Mouse (Mus musculus) adrenal gland, adult (tissue): ENCODE measurements around the gene Crtap.
"Not testable (repeated sequence)": the region's sequence is repeated elsewhere in the genome, so short reads cannot be mapped to it uniquely, and the experiment has no call there.

Source experiments
- DNase-seq, 2 experiments: peaks; one replicate each; pipeline ENCODE4 v3.0.0; 2022 to 2023; ENCODE audit warnings: low spot score in 1 of 2; ENCODE audit not compliant: inconsistent age in 2 of 2

The Crtap gene

GRCm38 (mm10) chr9:114395258-114395657 lies 4.8 kb upstream of the Crtap start:
- no peak for DNase-seq

GRCm38 (mm10) chr9:114394677-114395076 lies 4.2 kb upstream of the Crtap start:
- no peak for DNase-seq

GRCm38 (mm10) chr9:114394136-114394535 lies 3.7 kb upstream of the Crtap start:
- not testable (repeated sequence) for DNase-seq

- no peak for DNase-seq
Measured at GRCm38 (mm10) chr9:114390749-114391075, 237 bp upstream of the Crtap start.

GRCm38 (mm10) chr9:114389371-114389904 lies 1.0 kb downstream of the Crtap start:
- DNase-seq = peak in 1 of 2 experiments; percentile 59

- DNase-seq = peak in 1 of 2 experiments; percentile 62
Measured at GRCm38 (mm10) chr9:114388701-114389370, 1.6 kb downstream of the Crtap start.

- peak in 1 of 2 experiments; percentile 51 for DNase-seq
Measured at GRCm38 (mm10) chr9:114388288-114388687, 2.2 kb downstream of the Crtap start.

- DNase-seq = peak in 1 of 2 experiments; percentile 67
Measured at GRCm38 (mm10) chr9:114387086-114387485, 3.4 kb downstream of the Crtap start.

GRCm38 (mm10) chr9:114385160-114385559 lies 5.3 kb downstream of the Crtap start:
- DNase-seq = no peak

GRCm38 (mm10) chr9:114384691-114385090 lies 5.8 kb downstream of the Crtap start:
- DNase-seq = no peak

- no peak for DNase-seq
Measured at GRCm38 (mm10) chr9:114382936-114383710, 7.4 kb downstream of the Crtap start.

- peak; percentile 46 to 87 for DNase-seq
Measured at GRCm38 (mm10) chr9:114380881-114381733, 9.4 kb downstream of the Crtap start.

- no peak for DNase-seq
Measured at GRCm38 (mm10) chr9:114379871-114380270, 10.6 kb downstream of the Crtap start.

GRCm38 (mm10) chr9:114377168-114377567 lies 13.3 kb downstream of the Crtap start:
- DNase-seq = no peak

- no peak for DNase-seq
Measured at GRCm38 (mm10) chr9:114375276-114375962, 15.1 kb downstream of the Crtap start.

- DNase-seq = not testable (repeated sequence)
Measured at GRCm38 (mm10) chr9:114371717-114372116, 18.8 kb downstream of the Crtap start.

GRCm38 (mm10) chr9:114369389-114369788 lies 21.1 kb downstream of the Crtap start:
- peak in 1 of 2 experiments; percentile 60 for DNase-seq

GRCm38 (mm10) chr9:114368471-114368858 lies 22.0 kb downstream of the Crtap start:
- DNase-seq = no peak

- peak; percentile 86 to 95 for DNase-seq
Measured at GRCm38 (mm10) chr9:114367783-114368470, 22.5 kb downstream of the Crtap start.

- not testable (repeated sequence) for DNase-seq
Measured at GRCm38 (mm10) chr9:114329855-114330254, 60.6 kb downstream of the Crtap start, which contains the start of gene Bcl2a1c. Bcl2a1c (plus strand) TSS chr9:114330135.
